Comparison of ENCODE assay signal across 21 mouse cellular contexts in the genomic region with DNA sequence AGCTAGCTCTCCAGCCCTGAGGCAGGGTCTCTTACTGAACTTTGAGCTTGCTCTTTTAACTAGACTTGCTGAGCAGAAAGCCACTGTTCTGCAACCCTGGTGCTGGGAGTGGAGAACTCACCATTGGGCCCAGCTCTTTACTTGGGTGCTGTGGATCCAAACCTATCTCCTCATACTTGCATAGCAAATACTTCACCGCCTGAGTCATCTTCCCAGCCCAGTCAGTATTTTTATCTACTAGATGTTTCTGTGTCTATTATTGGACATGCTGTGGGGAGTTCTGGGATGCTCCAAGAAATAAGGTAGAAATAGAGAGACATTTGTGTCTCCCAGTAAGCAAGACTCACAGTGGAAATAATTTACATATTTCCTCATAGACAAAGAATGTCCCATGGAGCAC. TPM values are rescaled to one million over a fixed set of nuclear protein-coding genes. Genes with fewer than 3 reads are reported as not detected.
"Had no signal": no experiment of that assay in that cellular context is flagged by ENCODE, and none has a peak within 500 bp of the region (broad histone marks: within the 10 kb centered on the region; RNA-seq: fewer than 3 reads in every experiment).

No protein-coding gene starts in this region.

- H3K4me3 ChIP-seq: layer of hippocampus, adult 2 months; limb, embryonic 10.5 days; megakaryocyte, embryonic 14.5 days; midbrain, embryonic 15.5 days; neural tube, embryonic 12.5 days; stomach, embryonic 15.5 days had no signal

- H3K36me3 ChIP-seq: limb, embryonic 10.5 days; midbrain, embryonic 15.5 days; neural tube, embryonic 12.5 days; stomach, embryonic 15.5 days had no signal

- H3K9ac ChIP-seq: midbrain, embryonic 15.5 days; neural tube, embryonic 12.5 days; stomach, embryonic 15.5 days had no signal

- ATAC-seq: intestine, embryonic 16.5 days; lung, postnatal 0 days; midbrain, embryonic 15.5 days had no signal

- H3K4me1 ChIP-seq: limb, embryonic 10.5 days; megakaryocyte, embryonic 14.5 days; midbrain, embryonic 15.5 days; neural tube, embryonic 12.5 days; stomach, embryonic 15.5 days had no signal

- H3K27me3 ChIP-seq: midbrain, embryonic 15.5 days; neural tube, embryonic 12.5 days; stomach, embryonic 15.5 days had no signal

- DNase-seq: kidney, adult 2 months; lung, adult 2 months; lung, postnatal 4 days; thymus, adult 2 months had no signal

- H3K4me2 ChIP-seq: midbrain, embryonic 11.5 days; midbrain, embryonic 15.5 days; neural tube, embryonic 12.5 days; stomach, embryonic 15.5 days had no signal

- H3K27ac ChIP-seq: kidney, postnatal 0 days; layer of hippocampus, adult 2 months; limb, embryonic 10.5 days; midbrain, embryonic 15.5 days; neural tube, embryonic 12.5 days; stomach, embryonic 15.5 days had no signal

- H3K9me3 ChIP-seq: limb, embryonic 10.5 days; megakaryocyte, embryonic 14.5 days; midbrain, embryonic 15.5 days; neural tube, embryonic 12.5 days; stomach, embryonic 15.5 days had no signal

RNA-seq across cellular contexts. Expression of a gene that starts 33.0 kb away (rescaled TPM):
- total RNA-seq: layer of hippocampus, adult 2 months; layer of hippocampus, postnatal 10 days; monocyte, adult 5-6 weeks; neutrophil, adult 5-6 weeks had no signal
- polyA plus RNA-seq: intestine, embryonic 16.5 days; kidney, adult 2 months; kidney, postnatal 0 days; limb, embryonic 10.5 days; limb, embryonic 14.5 days; lung, adult 2 months; lung, postnatal 0 days; midbrain, embryonic 11.5 days; midbrain, embryonic 15.5 days; neural tube, embryonic 12.5 days; spleen, adult 2 months; stomach, embryonic 15.5 days; testis, adult 2 months; thymus, adult 2 months; urinary bladder, adult 2 months had no signal

RNA-seq across cellular contexts. Expression of a gene that starts 35.8 kb away (rescaled TPM):
- total RNA-seq: layer of hippocampus, adult 2 months; layer of hippocampus, postnatal 10 days; monocyte, adult 5-6 weeks; neutrophil, adult 5-6 weeks had no signal
- polyA plus RNA-seq: kidney, adult 2 months; limb, embryonic 10.5 days; limb, embryonic 14.5 days; lung, adult 2 months; spleen, adult 2 months; testis, adult 2 months had no signal
